Mouse (Mus musculus) limb, embryonic 13.5 days (tissue): ENCODE data around the gene 3110082I17Rik. TPM values are rescaled to one million over a fixed set of nuclear protein-coding genes. Genes with fewer than 3 reads are reported as not detected.

Source experiments
- ATAC-seq: fragments of 200-750 bp; cut with Nextera tagmentation; 2 replicates; pipeline ENCODE4 v1.8.0; 2017; ENCODE audit warnings: low read depth, moderate number of reproducible peaks, moderate TSS enrichment; ENCODE audit not compliant: low FRiP score
- H3K27ac ChIP-seq: fragments of 300-500 bp; sonication (generic); 2 replicates; pipeline ENCODE4 v1.5.1; 2015; ENCODE audit warnings: inconsistent platforms, mild to moderate bottlenecking, moderate library complexity
- H3K27me3 ChIP-seq: fragments of 300-500 bp; sonication (generic); 2 replicates; pipeline ENCODE4 v1.6.1; 2015; ENCODE audit warnings: mild to moderate bottlenecking, inconsistent platforms
- H3K36me3 ChIP-seq: fragments of 300-500 bp; sonication (generic); 2 replicates; pipeline ENCODE4 v1.6.1; 2015; ENCODE audit warnings: inconsistent platforms, mild to moderate bottlenecking, moderate library complexity
- H3K4me1 ChIP-seq: fragments of 300-500 bp; sonication (generic); 2 replicates; pipeline ENCODE4 v1.6.1; 2015; ENCODE audit warnings: inconsistent platforms
- H3K4me2 ChIP-seq: fragments of 300-500 bp; sonication (generic); replicated peaks from 2 replicates; pipeline ENCODE4 v1.6.1; 2015; ENCODE audit warnings: inconsistent platforms, mild to moderate bottlenecking, moderate library complexity
- H3K4me3 ChIP-seq: fragments of 300-500 bp; sonication (generic); 2 replicates; pipeline ENCODE4 v1.5.1; 2015; ENCODE audit warnings: moderate library complexity, mild to moderate bottlenecking, inconsistent platforms
- H3K9ac ChIP-seq: fragments of 300-500 bp; sonication (generic); 2 replicates; pipeline ENCODE4 v1.6.1; 2015; ENCODE audit warnings: mild to moderate bottlenecking, inconsistent platforms
- H3K9me3 ChIP-seq: fragments of 300-500 bp; sonication (generic); 2 replicates; pipeline ENCODE4 v1.6.1; 2016; ENCODE audit warnings: inconsistent platforms
- WGBS: fragments of 180-500 bp; shearing (Covaris S2); methylation state at CpG from one replicate; pipeline ENCODE4 v1.1.7; 2015; 5-methylcytosine and 5-hydroxymethylcytosine counted together
- polyA plus RNA-seq: library from polyadenylated mRNA; unstranded; fragments of >200 nt; fragmentation: Nextera tagmentation; extraction: Ambion mirVana; gene quantifications from 2 replicates; pipeline ENCODE4 v1.2.1, GENCODE M21; 2015

The 3110082I17Rik gene
- polyA plus RNA-seq, 1 experiment from 2014 or later = 32.6 TPM

- peak overlapping the region; percentile 91 for H3K9ac ChIP-seq
Measured at GRCm38 (mm10) chr5:139483171-139483848, 23.0 kb upstream of the 3110082I17Rik start.

GRCm38 (mm10) chr5:139480406-139480805 is 20.1 kb upstream of the 3110082I17Rik start:
- WGBS = 93% methylated on average over 10 of the region's 10 CpGs

More at GRCm38 (mm10) chr5:139483171-139483848, 23.0 kb upstream of the 3110082I17Rik start:
- ATAC-seq = no peak
- Histone ChIP-seq H3K27me3 (no peaks in the 10 kb centered on the region), H3K27ac (no peak overlapping the region), H3K36me3 (peaks cover 43% of the 10 kb centered on the region), H3K4me3 (peak overlapping the region; percentile 96), H3K4me2 (peak overlapping the region; percentile 93), H3K9me3 (peaks cover 7% of the 10 kb centered on the region; the same call in 1 of the 2 replicates), H3K4me1 (peaks cover 11% of the 10 kb centered on the region)
- 61% methylated on average over 14 of the region's 14 CpGs for WGBS

GRCm38 (mm10) chr5:139479088-139479487 is 18.8 kb upstream of the 3110082I17Rik start:
- no peak overlapping the region for H3K27ac ChIP-seq
- peaks cover 11% of the 10 kb centered on the region for H3K4me1 ChIP-seq
- no peaks in the 10 kb centered on the region for H3K27me3 ChIP-seq
- ATAC-seq = no peak
- WGBS = 96% methylated on average over 8 of the region's 8 CpGs
- H3K4me3 ChIP-seq = no peak overlapping the region
- H3K4me2 ChIP-seq = no peak overlapping the region
- peaks cover 84% of the 10 kb centered on the region for H3K36me3 ChIP-seq
- no peaks in the 10 kb centered on the region for H3K9me3 ChIP-seq
- no peak overlapping the region for H3K9ac ChIP-seq

More at GRCm38 (mm10) chr5:139480406-139480805, 20.1 kb upstream of the 3110082I17Rik start:
- H3K4me2 ChIP-seq = no peak overlapping the region
- H3K27me3 ChIP-seq = no peaks in the 10 kb centered on the region
- H3K4me1 ChIP-seq = peaks cover 11% of the 10 kb centered on the region
- no peaks in the 10 kb centered on the region for H3K9me3 ChIP-seq
- H3K4me3 ChIP-seq = no peak overlapping the region
- no peak overlapping the region for H3K9ac ChIP-seq
- H3K27ac ChIP-seq = no peak overlapping the region
- H3K36me3 ChIP-seq = peaks cover 71% of the 10 kb centered on the region
- ATAC-seq = no peak

DNA sequence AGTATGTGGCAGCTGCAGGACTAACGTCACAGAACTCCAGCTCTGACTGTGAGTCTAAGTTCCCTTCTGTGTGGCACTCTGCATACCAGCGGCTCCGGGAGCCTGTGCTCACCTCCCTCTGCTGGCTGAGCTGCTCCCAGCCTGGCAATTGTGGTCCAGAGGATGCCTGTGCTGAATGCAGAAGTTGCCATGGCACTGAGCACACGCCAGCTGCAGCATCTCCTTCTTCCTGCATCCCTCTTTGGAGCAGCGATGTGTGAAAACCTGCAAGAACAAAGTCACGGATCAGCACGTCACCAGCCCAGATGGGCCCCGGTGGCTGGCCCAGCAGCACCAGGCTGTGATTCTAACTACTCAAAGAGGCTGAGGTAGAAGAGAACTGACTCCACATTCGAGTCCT is 14.4 kb upstream of the 3110082I17Rik start:
- no peak for ATAC-seq
- WGBS = 89% methylated on average over 9 of the region's 9 CpGs

GRCm38 (mm10) chr5:139467998-139468397 is 7.7 kb upstream of the 3110082I17Rik start:
- no peak for ATAC-seq
- H3K4me1 ChIP-seq = no peaks in the 10 kb centered on the region
- peaks cover 24% of the 10 kb centered on the region for H3K36me3 ChIP-seq
- no peaks in the 10 kb centered on the region for H3K9me3 ChIP-seq
- 48% methylated on average over 5 of the region's 5 CpGs for WGBS
- no peak overlapping the region for H3K27ac ChIP-seq
- no peak overlapping the region; the same call in 1 of the 2 replicates for H3K9ac ChIP-seq
- H3K4me2 ChIP-seq = no peak overlapping the region
- H3K27me3 ChIP-seq = no peaks in the 10 kb centered on the region
- no peak overlapping the region for H3K4me3 ChIP-seq

More for the DNA sequence above, 14.4 kb upstream of the 3110082I17Rik start:
- H3K4me3 ChIP-seq = no peak overlapping the region
- no peak overlapping the region for H3K27ac ChIP-seq
- H3K36me3 ChIP-seq = peaks cover 90% of the 10 kb centered on the region
- no peaks in the 10 kb centered on the region for H3K27me3 ChIP-seq
- H3K9me3 ChIP-seq = no peaks in the 10 kb centered on the region
- no peak overlapping the region for H3K9ac ChIP-seq
- no peaks in the 10 kb centered on the region for H3K4me1 ChIP-seq
- H3K4me2 ChIP-seq = no peak overlapping the region

DNA sequence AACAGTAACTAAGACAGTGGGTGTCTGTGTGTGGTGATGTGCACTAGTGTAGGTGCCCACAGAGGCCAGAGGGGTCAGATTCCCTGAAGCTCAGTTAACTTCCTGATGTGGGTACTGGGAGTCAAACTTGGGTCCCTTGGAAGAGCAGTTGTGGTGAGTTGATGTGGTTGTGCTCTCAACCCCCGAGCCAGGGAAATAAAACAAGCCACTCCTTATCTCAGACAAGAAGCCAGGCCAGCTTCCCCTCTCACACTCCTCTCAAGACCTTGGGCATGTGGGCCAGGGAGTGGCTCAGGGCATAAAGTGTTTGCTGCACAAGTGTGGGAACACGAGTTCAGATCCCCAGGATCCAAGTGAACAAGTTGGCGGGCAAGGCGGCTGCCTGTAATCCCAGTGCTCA is 6.5 kb upstream of the 3110082I17Rik start:
- H3K27ac ChIP-seq = no peak overlapping the region
- H3K4me1 ChIP-seq = no peaks in the 10 kb centered on the region
- ATAC-seq = no peak

DNA sequence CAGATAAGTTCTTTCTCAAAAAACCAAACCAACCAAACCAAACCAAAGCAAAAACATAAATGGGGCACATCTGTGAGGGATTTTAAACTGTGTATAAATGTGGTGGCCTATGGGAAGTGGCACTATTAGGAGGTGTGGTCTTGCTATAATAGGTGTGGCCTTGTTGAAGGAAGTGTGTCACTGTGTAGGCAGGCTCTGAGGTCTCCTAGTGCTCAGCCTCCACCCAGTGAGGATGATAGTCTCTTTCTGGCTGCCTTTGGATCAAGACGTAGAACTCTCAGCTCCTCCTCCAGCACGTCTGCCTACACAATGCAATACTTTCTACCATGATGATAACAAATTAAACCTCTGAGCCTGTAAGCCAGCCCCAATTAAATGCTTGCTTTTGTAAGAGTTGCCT is 6.0 kb upstream of the 3110082I17Rik start:
- Histone ChIP-seq H3K27ac (no peak overlapping the region), H3K36me3 (peaks cover 8% of the 10 kb centered on the region), H3K9me3 (no peaks in the 10 kb centered on the region), H3K4me3 (no peak overlapping the region), H3K9ac (no peak overlapping the region), H3K4me1 (no peaks in the 10 kb centered on the region), H3K27me3 (no peaks in the 10 kb centered on the region), H3K4me2 (no peak overlapping the region)
- whole genome bisulfite sequencing = 61% methylated on average over 2 of the region's 2 CpGs
- no peak for ATAC-seq

More for the DNA sequence above, 6.5 kb upstream of the 3110082I17Rik start:
- H3K4me2 ChIP-seq = no peak overlapping the region
- 61% methylated on average over 4 of the region's 4 CpGs for WGBS
- H3K36me3 ChIP-seq = peaks cover 12% of the 10 kb centered on the region
- no peaks in the 10 kb centered on the region for H3K9me3 ChIP-seq
- no peak overlapping the region for H3K4me3 ChIP-seq
- no peaks in the 10 kb centered on the region for H3K27me3 ChIP-seq
- H3K9ac ChIP-seq = no peak overlapping the region

DNA sequence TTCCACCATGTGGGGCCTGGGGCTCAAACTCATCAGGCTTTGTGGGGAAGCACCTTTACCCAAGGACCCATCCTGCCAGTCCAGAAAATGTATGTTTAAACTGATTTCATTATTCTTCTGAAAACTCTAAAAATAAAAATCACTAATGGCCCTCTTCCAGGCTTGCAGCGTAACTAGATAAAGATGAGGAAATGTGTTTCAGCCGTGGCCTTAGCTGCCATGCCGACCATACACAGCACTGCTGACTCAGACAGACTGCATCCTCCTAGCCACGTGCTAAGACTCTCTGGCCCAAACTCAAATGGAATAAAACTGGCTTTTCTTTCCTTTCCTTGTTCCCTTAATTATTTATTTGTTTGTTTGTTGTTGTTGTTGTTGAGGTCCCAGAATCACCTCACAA is 4.5 kb upstream of the 3110082I17Rik start:
- no peak overlapping the region for H3K4me2 ChIP-seq
- no peak overlapping the region for H3K9ac ChIP-seq
- WGBS = 75% methylated on average over 4 of the region's 4 CpGs
- peaks cover 5% of the 10 kb centered on the region; the same call in 1 of the 2 replicates for H3K4me1 ChIP-seq
- no peak overlapping the region for H3K27ac ChIP-seq
- H3K36me3 ChIP-seq = no peaks in the 10 kb centered on the region
- no peak overlapping the region for H3K4me3 ChIP-seq
- no peak for ATAC-seq
- no peaks in the 10 kb centered on the region for H3K9me3 ChIP-seq
- no peaks in the 10 kb centered on the region for H3K27me3 ChIP-seq

DNA sequence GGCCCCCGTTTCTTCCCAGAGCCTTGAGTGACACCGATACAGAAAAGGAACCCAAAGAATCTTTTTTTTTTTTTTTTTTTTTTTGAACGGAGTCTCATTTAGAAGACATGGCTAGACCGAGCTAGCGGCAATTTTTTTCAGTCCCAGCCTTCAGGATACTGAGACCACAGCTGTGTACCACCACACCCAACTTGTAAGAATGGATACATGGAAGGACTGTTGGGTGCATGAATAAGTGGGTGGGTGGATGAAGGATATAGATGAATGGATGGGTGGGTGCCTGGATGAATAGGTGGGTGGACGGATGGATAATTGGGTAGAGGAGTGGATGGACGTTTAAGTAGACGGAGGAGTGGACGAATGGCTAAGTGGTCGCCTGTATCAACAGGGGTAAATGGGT is 389 bp downstream of the 3110082I17Rik start:
- peaks cover 3% of the 10 kb centered on the region; the same call in 1 of the 2 replicates for H3K36me3 ChIP-seq
- 13% methylated on average over 10 of the region's 10 CpGs for WGBS
- H3K27ac ChIP-seq = no peak overlapping the region

DNA sequence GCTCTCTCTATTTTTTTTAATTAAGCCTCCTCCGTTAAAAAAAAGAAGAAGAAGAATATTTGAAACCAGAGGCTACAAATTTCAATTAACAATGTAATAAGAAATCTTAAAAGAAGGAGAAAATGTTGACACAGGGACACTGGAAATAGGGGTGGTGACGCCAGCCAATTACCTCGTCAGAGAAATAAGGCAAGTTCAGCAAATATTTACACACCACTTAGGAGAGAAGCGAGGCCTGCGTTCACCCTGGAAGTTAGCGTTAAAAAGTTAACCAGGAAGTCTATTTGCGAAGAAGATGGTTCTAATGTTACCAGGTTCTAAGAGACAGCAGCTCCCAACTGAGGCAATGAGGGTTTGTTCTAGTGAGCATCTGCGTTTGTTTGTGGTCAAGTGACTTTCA is 3.1 kb downstream of the 3110082I17Rik start:
- H3K36me3 ChIP-seq = peaks cover 20% of the 10 kb centered on the region; the same call in 1 of the 2 replicates
- H3K4me1 ChIP-seq = peaks cover 12% of the 10 kb centered on the region
- H3K4me2 ChIP-seq = no peak overlapping the region
- H3K27me3 ChIP-seq = no peaks in the 10 kb centered on the region
- WGBS = 89% methylated on average over 8 of the region's 8 CpGs
- no peaks in the 10 kb centered on the region for H3K9me3 ChIP-seq
- H3K4me3 ChIP-seq = no peak overlapping the region
- no peak overlapping the region for H3K27ac ChIP-seq
- H3K9ac ChIP-seq = no peak overlapping the region
- no peak for ATAC-seq

More for the DNA sequence above, 389 bp downstream of the 3110082I17Rik start:
- peak overlapping the region; percentile 83 for H3K4me2 ChIP-seq
- H3K9me3 ChIP-seq = no peaks in the 10 kb centered on the region
- peaks cover 12% of the 10 kb centered on the region for H3K4me1 ChIP-seq
- peak; percentile 3; the same call in 1 of the 2 replicates for ATAC-seq
- H3K4me3 ChIP-seq = peak overlapping the region; percentile 67
- H3K27me3 ChIP-seq = no peaks in the 10 kb centered on the region
- peak overlapping the region; percentile 70 for H3K9ac ChIP-seq

GRCm38 (mm10) chr5:139455166-139455565 is 5.2 kb downstream of the 3110082I17Rik start:
- no peak for ATAC-seq
- Histone ChIP-seq H3K27ac (no peak overlapping the region), H3K9me3 (no peaks in the 10 kb centered on the region), H3K4me1 (peaks cover 9% of the 10 kb centered on the region), H3K36me3 (peaks cover 20% of the 10 kb centered on the region; the same call in 1 of the 2 replicates), H3K9ac (no peak overlapping the region), H3K4me3 (no peak overlapping the region), H3K4me2 (no peak overlapping the region), H3K27me3 (no peaks in the 10 kb centered on the region)
- 92% methylated on average over 12 of the region's 12 CpGs for WGBS

- WGBS = 90% methylated on average over 10 of the region's 10 CpGs
Measured at GRCm38 (mm10) chr5:139453031-139453430, 7.3 kb downstream of the 3110082I17Rik start.

More at GRCm38 (mm10) chr5:139453031-139453430, 7.3 kb downstream of the 3110082I17Rik start:
- H3K4me3 ChIP-seq = no peak overlapping the region
- H3K27me3 ChIP-seq = no peaks in the 10 kb centered on the region
- H3K4me1 ChIP-seq = peaks cover 9% of the 10 kb centered on the region
- no peak overlapping the region for H3K4me2 ChIP-seq
- H3K9me3 ChIP-seq = no peaks in the 10 kb centered on the region
- no peak for ATAC-seq
- H3K36me3 ChIP-seq = peaks cover 20% of the 10 kb centered on the region; the same call in 1 of the 2 replicates
- H3K27ac ChIP-seq = no peak overlapping the region
- no peak overlapping the region for H3K9ac ChIP-seq
